Mouse (Mus musculus): ENCODE results near the gene Tmco2. TPM values are rescaled to one million over a fixed set of nuclear protein-coding genes. Genes with fewer than 3 reads are reported as not detected.

Tmco2 gene
- polyA plus RNA-seq (2014; fragmentation: Illumina TruSeq; extraction: RNeasy Lipid Tissue Mini Kit (QIAGEN cat#74804); ENCODE audit: low read depth, low replicate concordance) = 6.2 TPM

GRCm38 (mm10) chr4:121109126-121109525 is at the start of gene Tmco2:
Gene Tmco2, minus strand, starts transcription at chr4:121109226.

GRCm38 (mm10) chr4:121097650-121098378 is 11.2 kb downstream of the Tmco2 start, which contains the start of gene Zmpste24:
Gene Zmpste24, minus strand, starts transcription at chr4:121098241.

Other genes with a start within 250 kb of the Tmco2 start
- gene Exo5, start 184.2 kb downstream of the Tmco2 start, polyA plus RNA-seq (2014; fragmentation: Illumina TruSeq; extraction: RNeasy Lipid Tissue Mini Kit (QIAGEN cat#74804); ENCODE audit: low read depth, low replicate concordance) = 10.9 TPM
- 1.1 TPM for gene Zfp69, start 157.5 kb downstream of the Tmco2 start, polyA plus RNA-seq (2014; fragmentation: Illumina TruSeq; extraction: RNeasy Lipid Tissue Mini Kit (QIAGEN cat#74804); ENCODE audit: low read depth, low replicate concordance)
- gene Smap2, start 92.0 kb downstream of the Tmco2 start, polyA plus RNA-seq (2014; fragmentation: Illumina TruSeq; extraction: RNeasy Lipid Tissue Mini Kit (QIAGEN cat#74804); ENCODE audit: low read depth, low replicate concordance) = 19.8 TPM
- gene Col9a2, start 69.8 kb downstream of the Tmco2 start, polyA plus RNA-seq (2014; fragmentation: Illumina TruSeq; extraction: RNeasy Lipid Tissue Mini Kit (QIAGEN cat#74804); ENCODE audit: low read depth, low replicate concordance) = 0.55 TPM
- gene Zmpste24, start 11.0 kb downstream of the Tmco2 start, polyA plus RNA-seq (2014; fragmentation: Illumina TruSeq; extraction: RNeasy Lipid Tissue Mini Kit (QIAGEN cat#74804); ENCODE audit: low read depth, low replicate concordance) = 42.5 TPM
- 10.7 TPM for gene Rlf, start 105.9 kb upstream of the Tmco2 start, polyA plus RNA-seq (2014; fragmentation: Illumina TruSeq; extraction: RNeasy Lipid Tissue Mini Kit (QIAGEN cat#74804); ENCODE audit: low read depth, low replicate concordance)
- not detected for gene Gm12888, start 215.7 kb upstream of the Tmco2 start, polyA plus RNA-seq (2014; fragmentation: Illumina TruSeq; extraction: RNeasy Lipid Tissue Mini Kit (QIAGEN cat#74804); ENCODE audit: low read depth, low replicate concordance)